Mouse (Mus musculus): Measurements from ENCODE around the gene Gmds. TPM values are rescaled to one million over a fixed set of nuclear protein-coding genes. Genes with fewer than 3 reads are reported as not detected.

Gene Gmds
- total RNA-seq, 2 experiments from 2014 or later: 8.5 to 11.5 TPM

GRCm38 (mm10) chr13:32034799-32035448 lies 303.6 kb downstream of the Gmds start:
- DNase-seq (ENCODE audit: low spot score in 2 of 2): no peak

GRCm38 (mm10) chr13:32034139-32034538 lies 304.4 kb downstream of the Gmds start:
- DNase-seq (ENCODE audit: low spot score in 2 of 2): no peak

GRCm38 (mm10) chr13:32026226-32026975 lies 312.1 kb downstream of the Gmds start:
- no peak for DNase-seq (ENCODE audit: low spot score in 2 of 2)

GRCm38 (mm10) chr13:32024822-32025221 lies 313.7 kb downstream of the Gmds start:
- no peak for DNase-seq (ENCODE audit: low spot score in 2 of 2)

DNA sequence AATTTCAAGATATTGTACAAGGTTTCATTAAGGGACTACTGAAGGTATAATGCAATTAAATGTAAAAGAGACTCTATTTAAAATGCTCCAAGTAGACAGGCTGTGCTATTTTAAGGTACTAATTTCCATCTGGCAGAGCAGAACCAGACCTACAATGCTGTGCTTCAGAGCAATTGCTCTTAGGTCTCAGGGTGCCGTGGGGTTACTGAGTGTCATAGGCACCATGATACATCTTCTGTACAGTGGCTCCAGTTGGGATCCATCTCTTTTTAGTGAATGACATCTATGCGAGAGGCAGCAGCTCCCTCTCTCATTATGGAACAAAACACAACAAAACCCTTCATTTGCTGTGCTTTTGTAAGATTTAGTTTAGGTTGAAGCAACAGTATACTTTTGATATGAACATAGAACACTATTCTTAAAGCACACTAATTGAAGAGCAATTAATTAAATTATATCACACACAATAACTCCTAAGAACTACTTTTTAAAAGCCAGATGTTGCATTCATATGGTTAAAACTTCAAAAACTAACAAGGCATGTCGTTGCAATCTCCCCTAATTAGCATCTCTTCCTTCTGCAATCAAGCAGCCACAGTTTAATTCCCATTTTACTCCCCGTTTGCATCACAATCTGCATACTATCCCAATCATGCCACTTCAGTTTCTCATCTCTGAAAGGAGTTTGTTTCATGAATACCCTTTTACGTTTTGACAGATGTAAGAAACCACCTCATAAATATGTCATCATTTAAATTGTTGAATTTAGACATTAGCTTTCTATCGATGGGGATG lies 317.9 kb downstream of the Gmds start:
- no peak for DNase-seq (ENCODE audit: low spot score in 2 of 2)

DNA sequence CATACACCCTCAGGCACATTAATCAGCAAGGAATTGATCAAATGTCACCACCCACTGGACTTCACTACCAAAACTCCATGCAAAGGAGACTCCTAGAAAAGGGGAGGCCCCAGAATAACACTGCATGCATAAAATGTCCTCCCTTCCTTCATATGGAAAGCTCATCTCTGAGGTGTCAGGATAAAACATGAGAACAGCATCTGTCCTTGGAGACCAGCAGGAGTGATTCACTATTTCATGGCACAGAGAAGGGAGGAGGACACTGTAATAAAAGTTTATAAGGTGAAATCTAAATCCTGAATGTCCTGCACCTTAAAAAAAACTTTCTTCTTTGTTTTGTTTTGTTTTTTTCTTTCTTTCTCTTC lies 319.3 kb downstream of the Gmds start:
- no peak for DNase-seq (ENCODE audit: low spot score in 2 of 2)

DNA sequence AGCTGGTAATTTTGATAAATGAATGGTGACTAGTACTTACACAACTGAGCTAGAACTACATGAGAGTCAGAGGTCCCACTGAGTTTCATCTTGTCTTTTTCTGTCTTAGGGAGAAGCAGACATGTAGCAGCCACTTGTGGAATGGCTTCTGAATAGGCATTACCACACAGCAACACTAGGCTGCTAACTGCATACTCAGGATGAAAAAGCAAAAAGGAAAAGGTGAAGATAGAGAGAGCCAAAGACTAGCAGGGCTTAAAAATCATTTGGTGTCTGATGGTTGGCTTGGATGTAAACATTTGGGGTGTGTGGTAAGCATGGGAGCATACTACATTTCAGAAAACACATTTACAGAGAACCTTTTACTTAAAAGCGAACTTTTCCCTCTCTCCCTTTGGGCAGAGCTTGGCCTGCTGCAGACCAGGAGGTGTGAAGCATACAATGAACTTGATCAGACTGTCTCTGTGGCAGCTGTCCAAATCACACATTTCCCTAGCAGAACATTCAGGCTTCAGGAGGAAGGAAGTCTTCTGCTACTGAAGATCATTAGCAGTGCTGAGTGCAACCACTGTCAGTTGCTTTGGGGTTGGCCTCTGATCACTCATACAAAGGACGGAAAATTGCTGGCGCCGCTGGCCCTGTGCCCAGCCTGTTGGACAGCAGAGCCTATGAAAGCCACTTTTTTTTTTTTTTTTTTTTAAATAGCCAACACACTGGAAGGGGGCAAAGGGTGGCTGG lies 319.9 kb downstream of the Gmds start:
- DNase-seq (ENCODE audit: low spot score in 2 of 2): peak; percentile 50

GRCm38 (mm10) chr13:32008802-32009201 lies 329.7 kb downstream of the Gmds start:
- no peak for DNase-seq (ENCODE audit: low spot score in 2 of 2)

- no peak for DNase-seq (ENCODE audit: low spot score in 2 of 2)
These were observed 330.4 kb downstream of the Gmds start for GRCm38 (mm10) chr13:32008116-32008641.

- no peak for DNase-seq (ENCODE audit: low spot score in 2 of 2)
These were observed 345.1 kb downstream of the Gmds start for GRCm38 (mm10) chr13:31993391-31993790.

GRCm38 (mm10) chr13:31992409-31993201 lies 345.9 kb downstream of the Gmds start:
- DNase-seq (ENCODE audit: low spot score in 2 of 2): no peak

DNA sequence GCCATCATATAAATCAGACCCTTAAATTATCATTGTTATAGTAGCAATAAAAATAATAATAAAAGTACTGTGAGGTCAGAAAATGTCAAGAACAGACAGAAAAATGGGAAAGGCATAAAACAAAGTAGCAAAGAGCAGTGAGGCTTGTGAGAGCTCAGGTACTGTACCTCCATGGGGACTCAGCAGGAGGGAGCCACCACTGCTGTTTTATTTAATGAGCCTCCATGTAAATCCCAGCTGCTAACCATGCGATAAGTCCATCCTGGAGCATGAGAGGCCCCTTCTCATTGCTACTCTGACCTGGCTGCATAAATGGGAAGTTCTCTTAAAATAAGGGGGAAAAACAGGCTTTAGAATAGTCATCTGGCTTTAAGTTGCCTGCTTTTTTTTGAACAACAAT lies 357.3 kb downstream of the Gmds start:
- no peak for DNase-seq (ENCODE audit: low spot score in 2 of 2)

DNA sequence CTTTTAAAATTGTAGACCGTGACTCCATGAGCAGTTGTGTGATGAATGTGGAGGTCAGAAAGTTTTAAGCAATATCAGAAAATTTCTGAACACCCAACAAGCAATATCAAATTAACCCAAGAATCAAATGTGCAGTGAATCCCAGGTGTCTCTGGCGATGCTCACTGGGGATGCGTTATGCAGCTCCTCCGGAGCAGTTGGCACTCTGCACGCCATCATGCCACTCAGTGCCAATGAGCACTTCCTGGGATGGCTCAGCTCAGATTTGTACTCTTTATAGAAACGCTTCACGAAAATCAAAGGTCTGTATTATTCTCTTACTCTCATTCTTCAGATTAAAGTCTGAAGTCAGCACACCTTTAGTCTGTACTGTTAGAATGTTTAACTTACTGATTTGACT lies 360.4 kb downstream of the Gmds start:
- no peak for DNase-seq (ENCODE audit: low spot score in 2 of 2)

- no peak for DNase-seq (ENCODE audit: low spot score in 2 of 2)
These were observed 363.6 kb downstream of the Gmds start for GRCm38 (mm10) chr13:31974751-31975479.

- no peak for DNase-seq (ENCODE audit: low spot score in 2 of 2)
These were observed 367.5 kb downstream of the Gmds start for GRCm38 (mm10) chr13:31971040-31971501.

GRCm38 (mm10) chr13:31968272-31968671 lies 370.3 kb downstream of the Gmds start:
- no peak for DNase-seq (ENCODE audit: low spot score in 2 of 2)

DNA sequence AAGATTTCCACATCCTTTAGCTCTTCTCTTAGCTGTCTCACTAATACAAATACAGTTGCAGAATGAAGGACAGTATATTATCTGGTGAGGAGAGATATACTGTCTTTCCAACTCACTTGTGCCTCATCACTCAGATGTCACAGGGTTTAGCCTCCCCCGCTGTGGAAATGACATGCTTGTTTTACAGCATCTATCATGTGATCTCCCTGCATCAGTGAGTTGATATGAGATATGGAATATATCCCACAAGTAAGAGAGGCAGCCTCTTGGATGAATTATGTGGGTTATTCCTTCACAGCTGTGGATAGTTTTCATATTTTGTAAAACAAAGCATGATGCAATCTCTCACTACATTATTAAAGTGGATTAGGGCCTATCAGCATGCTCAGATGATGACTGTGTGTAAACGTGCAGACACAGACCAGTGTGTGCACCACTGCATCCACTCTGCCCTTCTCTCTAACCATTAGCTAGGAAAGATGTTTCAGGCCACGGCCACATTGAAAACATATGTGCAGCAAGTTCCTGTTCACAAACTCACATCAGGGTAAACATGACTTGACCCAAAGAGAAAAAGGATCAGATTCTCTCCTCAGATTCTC lies 371.5 kb downstream of the Gmds start:
- no peak for DNase-seq (ENCODE audit: low spot score in 2 of 2)

DNA sequence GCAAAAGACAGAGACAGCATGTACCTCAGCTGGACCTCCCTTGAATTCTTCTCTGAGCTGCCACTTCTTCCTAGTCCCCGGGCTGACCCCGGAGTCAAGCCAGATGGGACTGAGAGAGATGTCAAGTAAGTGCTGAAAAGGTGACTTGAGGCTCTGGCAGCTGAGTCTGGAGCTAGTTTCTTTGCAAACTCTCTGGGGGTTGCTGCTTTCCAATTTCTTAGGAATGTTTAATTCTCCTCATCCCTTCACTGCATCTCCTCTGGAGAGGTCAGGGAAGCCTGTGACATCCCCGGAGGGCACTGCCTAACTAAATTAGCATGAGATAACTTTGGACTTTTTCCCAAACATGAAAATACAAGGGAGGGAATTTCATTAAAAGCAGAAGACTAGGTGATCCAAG lies 378.0 kb downstream of the Gmds start:
- DNase-seq (ENCODE audit: low spot score in 2 of 2): no peak

Measured in adrenal gland, postnatal 4 days (tissue).